Mouse (Mus musculus) bone marrow macrophage, adult 2 months (primary cell): Measurements from ENCODE around the gene Tlr2.

Source experiments
- CTCF ChIP-seq: IDR thresholded peaks from 2 replicates; pipeline ENCODE4 v1.5.1; 2012; ENCODE audit warnings: low read depth, mild to moderate bottlenecking, low read length, moderate library complexity
- POLR2A ChIP-seq: IDR thresholded peaks from 2 replicates; pipeline ENCODE4 v1.6.1; 2012; ENCODE audit warnings: mild to moderate bottlenecking, low read depth, low read length, borderline replicate concordance

- TF ChIP-seq POLR2A: no peak
- no peak for TF ChIP-seq CTCF
These were observed 25.1 kb downstream of the Tlr2 start for GRCm38 (mm10) chr3:83816372-83816925.
